Mouse (Mus musculus): ENCODE results near the gene Anapc11.
A peak's percentile ranks its signal among the peaks of the same experiment; 100 is the strongest.

The Anapc11 gene

DNA sequence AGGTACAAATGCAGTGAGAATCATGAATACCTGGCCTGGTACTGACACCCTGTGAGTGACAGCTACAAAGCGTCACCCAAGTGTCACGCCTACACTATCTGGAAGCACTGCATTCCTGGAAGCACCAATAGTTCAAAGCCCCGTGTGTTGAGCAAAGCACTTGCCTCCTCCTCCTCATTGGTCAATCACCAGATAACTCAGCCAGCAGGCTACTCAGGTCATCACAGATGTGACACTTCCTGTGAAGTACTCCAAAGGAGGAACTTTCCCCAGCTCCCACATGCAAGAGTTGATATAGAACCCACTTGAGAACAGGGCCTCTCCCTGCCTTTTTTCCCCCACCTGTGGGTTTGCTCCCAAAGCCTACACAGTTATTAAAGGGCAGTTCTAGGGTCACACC is 27.1 kb upstream of the Anapc11 start:
- Histone ChIP-seq H3K36me3 (ENCODE audit: control insufficient read depth, insufficient read depth, low read length, poor library complexity, severe bottlenecking) (peaks cover 4% of the 10 kb centered on the region), H3K27me3 (ENCODE audit: control insufficient read depth, insufficient read depth, low read length, poor library complexity, severe bottlenecking) (no peaks in the 10 kb centered on the region)
- no peak for DNase-seq (ENCODE audit: low read depth, low spot score)

DNA sequence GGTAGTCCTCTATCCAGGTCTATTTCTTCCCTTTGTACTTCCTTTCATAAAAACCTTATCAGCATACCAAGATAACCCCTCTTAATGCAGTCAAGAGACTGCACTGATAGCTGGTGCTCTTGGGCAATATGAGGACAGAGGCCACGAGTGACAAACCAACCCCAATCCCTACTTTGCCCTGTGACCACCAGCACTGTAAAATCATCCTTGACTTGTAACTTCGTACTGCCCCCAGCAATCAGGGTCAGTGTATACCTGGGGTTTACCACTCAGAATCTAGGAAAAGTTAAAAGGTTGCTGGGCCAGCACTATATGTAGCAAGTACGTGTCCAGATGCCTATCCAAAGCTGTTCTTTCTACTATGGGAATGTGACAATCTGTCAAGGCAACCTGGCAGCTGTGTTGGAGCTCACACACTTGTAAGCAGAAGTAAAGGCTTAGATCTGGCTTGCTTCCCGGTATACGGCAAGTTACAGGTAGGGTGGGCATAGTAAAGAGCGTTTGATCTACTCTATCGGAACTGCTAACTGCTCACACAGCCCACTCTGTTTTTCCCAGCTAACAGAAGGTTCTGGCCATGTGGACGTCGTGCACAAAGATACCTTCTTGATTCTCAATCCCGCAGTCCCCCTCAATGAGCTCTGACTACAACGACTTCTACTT is 26.3 kb upstream of the Anapc11 start:
- no peak for DNase-seq (ENCODE audit: low read depth, low spot score)
- peaks cover 4% of the 10 kb centered on the region for H3K36me3 ChIP-seq (ENCODE audit: control insufficient read depth, insufficient read depth, low read length, poor library complexity, severe bottlenecking)
- H3K27me3 ChIP-seq (ENCODE audit: control insufficient read depth, insufficient read depth, low read length, poor library complexity, severe bottlenecking): no peaks in the 10 kb centered on the region

DNA sequence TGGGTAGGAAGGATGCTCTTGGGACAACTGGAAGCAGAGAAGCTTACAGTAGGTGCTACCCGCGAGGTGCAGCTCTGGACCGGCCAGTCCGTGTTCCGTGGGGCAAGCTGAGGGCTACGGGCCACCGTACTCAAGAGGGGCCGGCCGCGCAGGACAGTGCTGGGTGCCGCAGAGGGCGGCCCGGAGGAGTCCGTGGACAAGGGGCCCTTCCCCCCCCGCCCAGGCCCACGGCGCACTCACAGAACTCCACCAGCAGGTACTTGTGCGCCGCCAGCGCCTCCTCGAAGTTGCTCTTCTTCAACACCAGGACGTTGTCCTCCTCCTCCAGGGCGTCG is 25.8 kb upstream of the Anapc11 start:
- no peak for DNase-seq (ENCODE audit: low read depth, low spot score)
- Histone ChIP-seq H3K27me3 (ENCODE audit: control insufficient read depth, insufficient read depth, low read length, poor library complexity, severe bottlenecking) (no peaks in the 10 kb centered on the region), H3K36me3 (ENCODE audit: control insufficient read depth, insufficient read depth, low read length, poor library complexity, severe bottlenecking) (peaks cover 4% of the 10 kb centered on the region; the same call in 1 of the 2 replicates)

DNA sequence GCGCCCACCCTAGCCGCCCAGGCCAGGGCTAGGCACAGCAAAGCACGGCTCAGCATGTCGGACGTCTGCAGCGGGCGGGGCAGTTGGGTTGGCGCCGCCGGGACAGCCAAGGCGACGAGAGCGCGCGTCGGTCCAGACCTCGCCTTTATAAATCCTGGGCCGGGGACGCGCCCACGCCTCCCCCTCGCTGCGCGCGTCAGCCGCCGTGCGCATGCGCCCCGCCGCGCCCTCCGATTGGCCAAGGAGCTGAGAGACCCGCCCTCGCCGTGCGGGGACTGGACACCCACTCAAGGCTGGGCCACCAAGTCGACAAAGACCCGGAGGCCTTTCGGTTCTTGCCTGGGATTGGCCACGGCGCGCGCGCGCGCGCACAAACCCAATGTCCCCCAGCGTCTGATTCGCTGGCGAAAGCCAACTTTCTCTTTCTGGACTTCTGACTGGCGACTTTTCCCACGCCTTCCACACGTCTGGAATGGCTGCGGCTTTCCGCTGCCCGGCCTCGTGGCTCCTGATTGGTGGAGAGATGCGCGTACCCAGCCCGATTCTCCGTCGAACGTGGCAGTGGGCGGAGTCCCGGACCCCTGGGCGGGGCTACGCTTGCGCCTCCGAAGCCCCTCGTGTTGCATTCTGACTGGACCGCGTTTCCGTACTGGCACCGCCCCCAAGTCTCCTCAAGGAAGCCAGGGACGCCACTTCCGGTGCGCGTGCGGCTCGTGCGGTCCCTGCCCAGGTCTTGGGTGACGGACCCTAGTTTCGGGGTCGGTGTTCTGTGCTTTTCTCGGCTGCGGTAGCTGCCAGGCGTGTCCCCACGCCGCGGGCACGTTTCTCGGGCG is 25.3 kb upstream of the Anapc11 start, which contains the start of gene P4hb:
TSS of gene P4hb (minus strand) at position 502 of the 833 bp plus-strand sequence.
- H3K36me3 ChIP-seq (ENCODE audit: control insufficient read depth, insufficient read depth, low read length, poor library complexity, severe bottlenecking): peaks cover 8% of the 10 kb centered on the region
- H3K27me3 ChIP-seq (ENCODE audit: control insufficient read depth, insufficient read depth, low read length, poor library complexity, severe bottlenecking): no peaks in the 10 kb centered on the region
- peak; percentile 99 for DNase-seq (ENCODE audit: low read depth, low spot score)

DNA sequence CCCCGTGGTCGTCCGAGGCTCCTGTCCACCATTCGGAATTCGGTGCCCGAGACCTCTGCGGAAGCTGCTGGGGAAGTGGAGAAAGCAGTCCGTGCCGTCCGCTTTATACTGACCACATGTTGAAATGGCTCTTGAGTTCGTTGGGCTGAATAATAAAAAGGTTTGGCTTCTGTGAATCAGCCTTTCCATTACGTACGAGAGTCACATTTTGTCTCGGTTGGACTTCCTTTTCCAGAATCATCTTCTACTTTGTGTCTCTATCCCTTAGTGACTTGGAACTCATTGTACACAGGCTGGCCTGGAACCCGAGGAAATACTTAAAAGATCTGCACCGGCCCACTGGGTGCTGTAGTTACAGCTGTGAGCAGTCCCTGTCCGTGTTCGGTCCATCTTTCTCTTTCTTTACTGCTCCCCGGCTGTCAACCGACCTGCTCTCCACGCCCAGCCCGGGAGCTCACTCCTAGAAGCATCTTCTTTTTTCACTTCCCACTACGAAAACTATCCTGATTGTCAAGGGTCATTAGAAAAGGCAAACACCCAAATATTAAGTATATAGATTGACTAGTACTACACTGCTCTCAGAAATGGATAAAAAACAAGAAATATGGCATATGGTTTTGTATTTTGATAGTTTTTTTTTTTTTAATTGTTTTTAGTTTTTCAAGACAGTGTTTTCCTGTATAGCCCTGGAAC is 24.5 kb upstream of the Anapc11 start:
- Histone ChIP-seq H3K27me3 (ENCODE audit: control insufficient read depth, insufficient read depth, low read length, poor library complexity, severe bottlenecking) (no peaks in the 10 kb centered on the region), H3K36me3 (ENCODE audit: control insufficient read depth, insufficient read depth, low read length, poor library complexity, severe bottlenecking) (peaks cover 14% of the 10 kb centered on the region)
- peak; percentile 89 for DNase-seq (ENCODE audit: low read depth, low spot score)

DNA sequence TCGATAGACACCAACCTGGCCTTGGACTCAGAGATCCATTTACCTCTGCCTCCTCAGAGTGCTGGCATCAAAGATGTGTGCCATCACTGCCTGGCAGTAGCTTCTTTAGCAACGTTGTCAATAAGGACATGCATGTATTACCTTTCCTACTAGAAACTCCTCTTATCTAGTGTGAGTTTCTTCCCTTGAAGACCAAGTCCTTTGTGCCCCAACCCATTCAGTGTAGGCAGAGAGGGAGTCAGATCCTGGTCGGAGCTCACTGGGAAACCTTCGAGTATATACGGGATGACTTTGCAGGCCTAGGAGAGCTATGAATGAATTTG is 24.0 kb upstream of the Anapc11 start:
- no peak for DNase-seq (ENCODE audit: low read depth, low spot score)

DNA sequence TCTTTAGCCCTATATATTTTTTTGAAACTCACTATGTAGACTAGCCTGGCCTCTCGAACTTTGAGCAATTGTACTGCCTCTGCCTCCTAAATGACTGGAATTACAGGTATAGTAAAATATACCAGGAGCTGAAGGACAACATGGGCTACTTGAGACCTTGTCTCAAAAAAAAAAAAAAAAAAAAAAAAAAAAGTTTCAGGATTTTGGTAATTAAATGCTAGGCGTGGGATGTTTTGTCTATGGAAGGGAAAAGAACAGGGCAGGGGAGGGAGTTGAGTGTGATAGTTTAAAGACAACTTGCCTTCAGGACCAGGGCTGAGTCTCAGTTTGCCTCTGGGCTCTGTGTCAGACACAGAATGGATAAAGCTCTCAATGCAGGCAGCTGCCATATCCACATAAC is 23.2 kb upstream of the Anapc11 start:
- H3K27me3 ChIP-seq (ENCODE audit: control insufficient read depth, insufficient read depth, low read length, poor library complexity, severe bottlenecking): no peaks in the 10 kb centered on the region
- H3K36me3 ChIP-seq (ENCODE audit: control insufficient read depth, insufficient read depth, low read length, poor library complexity, severe bottlenecking): peaks cover 20% of the 10 kb centered on the region
- no peak for DNase-seq (ENCODE audit: low read depth, low spot score)

More for the DNA sequence above, 24.0 kb upstream of the Anapc11 start:
- H3K36me3 ChIP-seq (ENCODE audit: control insufficient read depth, insufficient read depth, low read length, poor library complexity, severe bottlenecking): peaks cover 19% of the 10 kb centered on the region
- no peaks in the 10 kb centered on the region for H3K27me3 ChIP-seq (ENCODE audit: control insufficient read depth, insufficient read depth, low read length, poor library complexity, severe bottlenecking)

DNA sequence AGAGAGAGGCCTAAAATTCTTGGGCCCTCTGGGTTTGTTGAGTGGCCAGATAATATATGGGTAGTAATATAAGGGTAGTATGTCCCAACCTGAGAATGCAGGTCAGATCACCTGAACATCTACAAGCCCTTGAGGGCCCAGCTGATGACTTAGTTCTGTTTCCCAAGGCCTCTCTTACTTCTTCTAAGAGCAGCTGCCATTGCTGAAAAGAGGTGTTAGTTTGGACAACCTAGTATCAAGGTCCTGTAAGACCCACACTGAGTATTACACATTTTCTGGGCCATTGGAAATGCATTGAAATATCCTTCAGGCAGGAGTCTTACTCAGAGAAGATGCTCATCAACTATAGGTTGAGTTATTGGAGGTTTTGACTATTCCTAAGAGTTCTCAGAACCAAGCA is 22.3 kb upstream of the Anapc11 start:
- no peak for DNase-seq (ENCODE audit: low read depth, low spot score)
- H3K36me3 ChIP-seq (ENCODE audit: control insufficient read depth, insufficient read depth, low read length, poor library complexity, severe bottlenecking): peaks cover 19% of the 10 kb centered on the region
- no peaks in the 10 kb centered on the region for H3K27me3 ChIP-seq (ENCODE audit: control insufficient read depth, insufficient read depth, low read length, poor library complexity, severe bottlenecking)

DNA sequence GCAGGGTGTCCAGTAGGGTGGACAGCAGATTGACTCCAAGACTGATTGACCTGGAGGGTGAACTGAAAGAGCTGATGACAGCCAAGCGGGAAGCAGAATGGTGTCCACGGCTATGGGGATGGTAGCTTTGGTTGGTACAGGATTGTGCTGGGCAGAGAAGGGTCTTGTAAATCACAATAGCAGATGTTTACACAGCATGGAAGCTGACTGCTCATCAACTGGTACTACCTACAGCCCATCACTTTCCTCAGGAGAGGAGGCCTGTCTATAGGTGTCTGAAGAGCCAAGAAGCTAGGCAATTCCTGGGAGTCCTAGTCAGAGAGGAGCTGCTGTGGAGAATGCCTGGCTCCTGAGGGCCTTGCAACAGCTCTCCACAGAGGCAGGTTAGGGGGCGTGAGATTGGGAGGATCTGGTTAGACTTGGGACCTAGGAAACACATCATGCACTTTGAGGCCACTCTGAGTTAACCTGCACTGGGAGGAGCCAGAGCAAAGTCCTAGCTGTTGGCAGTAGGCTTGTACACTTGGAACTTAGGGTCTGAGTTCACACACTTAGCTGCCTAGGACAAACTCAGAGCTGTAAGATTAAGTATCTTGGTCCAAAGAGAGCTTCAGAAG is 21.7 kb upstream of the Anapc11 start:
- Histone ChIP-seq H3K36me3 (ENCODE audit: control insufficient read depth, insufficient read depth, low read length, poor library complexity, severe bottlenecking) (peaks cover 19% of the 10 kb centered on the region), H3K27me3 (ENCODE audit: control insufficient read depth, insufficient read depth, low read length, poor library complexity, severe bottlenecking) (no peaks in the 10 kb centered on the region)
- no peak for DNase-seq (ENCODE audit: low read depth, low spot score)

DNA sequence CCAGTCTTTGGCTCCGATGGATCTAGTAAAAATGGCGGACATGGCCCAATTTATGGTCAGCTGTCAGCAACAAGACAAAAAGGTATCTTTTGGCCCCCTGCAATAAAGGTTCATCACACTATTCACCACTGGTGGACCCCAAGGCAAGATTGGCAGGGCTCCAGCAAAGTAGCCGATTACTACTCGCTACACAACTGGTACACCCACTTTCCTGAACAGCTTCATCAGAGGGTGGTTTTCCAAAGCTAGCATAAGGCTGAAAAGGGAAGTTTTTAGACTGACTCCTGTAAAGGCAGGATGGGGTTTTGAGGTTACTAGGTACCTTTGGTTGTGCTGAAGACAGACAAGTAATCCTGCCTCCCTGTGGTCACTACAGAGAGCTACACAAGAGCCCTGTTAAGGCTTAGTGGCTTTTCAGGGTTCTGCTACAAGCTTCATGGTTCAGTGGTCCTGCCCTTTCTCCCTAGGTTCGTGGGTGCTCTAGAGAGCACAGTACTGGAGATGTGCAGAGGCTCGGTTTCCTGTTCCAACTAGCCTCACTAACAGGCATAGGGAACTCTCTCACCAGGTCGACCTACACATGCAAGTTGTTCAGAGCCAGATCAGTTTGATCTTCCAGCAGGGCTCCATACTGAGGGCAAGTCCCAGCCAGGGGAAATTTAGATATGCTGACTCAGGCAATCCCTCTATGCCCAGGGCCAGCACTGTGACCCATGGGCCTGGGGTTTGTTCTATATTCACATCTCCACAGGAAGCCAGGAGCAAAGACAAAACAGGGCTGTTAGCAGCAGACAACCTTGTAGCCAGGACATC is 20.8 kb upstream of the Anapc11 start:
- no peaks in the 10 kb centered on the region for H3K27me3 ChIP-seq (ENCODE audit: control insufficient read depth, insufficient read depth, low read length, poor library complexity, severe bottlenecking)
- peak; percentile 71 for DNase-seq (ENCODE audit: low read depth, low spot score)

DNA sequence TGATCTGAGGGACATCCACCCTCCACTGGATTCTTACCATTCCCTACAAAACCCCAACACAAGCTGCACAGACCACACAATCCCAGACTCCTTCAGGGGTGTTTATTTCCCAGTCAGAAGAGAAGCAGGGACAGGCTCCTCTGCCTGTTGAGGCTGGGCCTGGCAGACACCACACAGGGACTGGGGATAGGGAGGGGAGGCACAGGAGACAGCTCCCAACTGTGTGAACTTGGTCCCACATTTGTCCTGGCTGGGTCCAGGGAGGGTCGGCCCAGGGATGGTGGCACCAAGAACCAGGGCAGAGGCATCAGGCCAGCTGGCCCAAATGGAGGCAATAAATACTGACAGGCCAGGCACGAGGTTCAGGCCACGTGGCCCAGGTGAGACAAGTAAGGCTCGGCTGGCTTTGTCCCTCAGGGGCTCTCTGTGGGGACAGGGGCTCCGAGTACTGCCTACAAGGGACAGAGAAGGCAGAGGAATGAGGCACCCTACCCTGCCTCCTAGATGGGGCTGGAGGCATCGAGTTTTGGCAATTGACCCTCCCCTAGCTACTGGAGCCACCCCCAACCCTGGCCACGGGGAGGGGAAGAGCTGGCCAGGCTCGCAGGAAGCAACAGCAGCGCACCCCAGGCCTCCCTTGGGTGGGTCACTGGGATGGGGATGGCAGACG is 20.1 kb upstream of the Anapc11 start:
- DNase-seq (ENCODE audit: low read depth, low spot score): no peak
- peaks cover 19% of the 10 kb centered on the region for H3K36me3 ChIP-seq (ENCODE audit: control insufficient read depth, insufficient read depth, low read length, poor library complexity, severe bottlenecking)
- no peaks in the 10 kb centered on the region for H3K27me3 ChIP-seq (ENCODE audit: control insufficient read depth, insufficient read depth, low read length, poor library complexity, severe bottlenecking)

More for the DNA sequence above, 20.8 kb upstream of the Anapc11 start:
- H3K36me3 ChIP-seq (ENCODE audit: control insufficient read depth, insufficient read depth, low read length, poor library complexity, severe bottlenecking): peaks cover 19% of the 10 kb centered on the region

DNA sequence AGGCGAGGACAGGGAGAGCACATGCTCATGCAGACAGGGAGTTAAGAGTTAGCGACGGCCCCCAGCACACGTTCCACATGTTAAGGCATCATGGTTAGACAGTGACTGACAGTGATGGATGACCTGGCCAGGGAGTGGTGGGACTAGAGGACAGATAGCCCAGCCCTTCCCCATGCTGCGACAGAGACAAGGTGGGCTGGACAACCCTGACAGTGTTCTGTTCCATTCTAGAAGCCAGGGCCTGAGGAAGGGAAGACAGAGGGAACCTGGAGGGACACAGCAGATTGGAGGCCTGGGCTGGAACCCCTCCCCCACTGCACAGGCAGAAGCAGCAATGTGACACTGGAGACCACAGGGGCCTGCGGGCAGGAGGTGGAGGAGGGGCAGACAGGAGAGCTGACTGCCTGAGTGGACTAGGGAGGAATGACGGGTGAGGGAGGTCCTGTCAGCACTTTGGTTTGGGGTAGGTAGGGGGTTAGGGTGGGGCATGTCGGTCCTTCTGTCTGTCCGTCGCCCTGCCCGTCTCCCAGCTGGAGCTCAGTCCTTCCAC is 19.5 kb upstream of the Anapc11 start:
- Histone ChIP-seq H3K27me3 (ENCODE audit: control insufficient read depth, insufficient read depth, low read length, poor library complexity, severe bottlenecking) (no peaks in the 10 kb centered on the region), H3K36me3 (ENCODE audit: control insufficient read depth, insufficient read depth, low read length, poor library complexity, severe bottlenecking) (peaks cover 19% of the 10 kb centered on the region)
- DNase-seq (ENCODE audit: low read depth, low spot score): no peak

DNA sequence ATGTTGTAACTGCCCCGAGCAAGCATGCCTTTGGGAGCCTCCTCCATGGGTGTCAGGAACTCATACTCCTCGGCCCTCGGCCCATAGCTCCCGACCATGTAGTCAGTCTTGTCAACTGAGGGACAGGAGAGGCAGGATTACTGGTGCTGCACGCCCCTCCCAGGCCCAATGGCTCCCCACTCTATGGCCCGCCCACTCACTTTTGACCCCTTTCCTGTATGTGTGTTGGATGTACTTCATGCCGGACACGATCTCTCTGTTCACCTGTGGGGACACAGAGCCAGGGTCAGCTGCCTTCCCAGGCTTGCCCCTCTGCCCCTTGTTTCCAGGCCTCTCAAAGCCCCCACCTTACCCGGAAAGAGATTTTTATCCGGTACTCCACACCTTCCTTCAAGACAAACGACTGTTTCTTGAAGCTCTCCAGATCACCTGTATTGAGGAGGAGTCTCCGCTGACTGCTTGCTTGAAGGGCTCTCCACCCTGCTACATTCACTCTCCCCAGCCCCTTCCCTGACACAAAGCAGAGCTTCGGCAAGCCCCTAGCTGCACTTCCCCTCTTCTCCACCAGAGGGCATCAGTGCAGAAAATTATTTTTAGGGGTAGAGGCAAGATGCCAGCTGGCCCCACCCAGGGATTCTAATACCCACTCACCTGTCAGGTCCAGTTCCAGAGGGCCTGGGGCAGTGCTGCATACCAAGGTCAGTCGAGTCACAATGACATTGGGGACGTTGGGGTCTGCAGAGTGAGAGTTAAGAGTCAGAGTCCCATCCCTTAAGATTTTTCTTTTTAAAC is 18.7 kb upstream of the Anapc11 start:
- Histone ChIP-seq H3K27me3 (ENCODE audit: control insufficient read depth, insufficient read depth, low read length, poor library complexity, severe bottlenecking) (no peaks in the 10 kb centered on the region), H3K36me3 (ENCODE audit: control insufficient read depth, insufficient read depth, low read length, poor library complexity, severe bottlenecking) (peaks cover 19% of the 10 kb centered on the region)
- DNase-seq (ENCODE audit: low read depth, low spot score): peak; percentile 87
